Mouse (Mus musculus) left cerebral cortex, postnatal 14 days (tissue): ENCODE results near the gene Akr1c6. TPM values are rescaled to one million over a fixed set of nuclear protein-coding genes. Genes with fewer than 3 reads are reported as not detected.
"Not testable (repeated sequence)": the region's sequence is repeated elsewhere in the genome, so short reads cannot be mapped to it uniquely, and the experiment has no call there.

Experiments used
- DNase-seq, 2 experiments: peaks; one replicate each; pipeline ENCODE4 v3.0.0; 2021 to 2022; ENCODE audit warnings: low spot score in 2 of 2, mixed read lengths in 1 of 2
- intact Hi-C: fragments of 180-260 bp; cut with DNase I; formaldehyde crosslinking; loops from one replicate; pipeline ENCODE4 v1.15.1; 2025
- long read RNA-seq, 2 experiments: library from polyadenylated mRNA; stranded (forward); transcript quantifications; one replicate each; pipeline ENCODE4 v2.0.0; 2021
- total RNA-seq, 2 experiments: library from RNA; stranded (reverse); gene quantifications; 2 replicates each; pipeline ENCODE4 v1.2.3; 2021

Gene Akr1c6
- total RNA-seq: not detected
- long read RNA-seq, experiment 1: 0 reads
- long read RNA-seq, experiment 2: 0 reads

DNA sequence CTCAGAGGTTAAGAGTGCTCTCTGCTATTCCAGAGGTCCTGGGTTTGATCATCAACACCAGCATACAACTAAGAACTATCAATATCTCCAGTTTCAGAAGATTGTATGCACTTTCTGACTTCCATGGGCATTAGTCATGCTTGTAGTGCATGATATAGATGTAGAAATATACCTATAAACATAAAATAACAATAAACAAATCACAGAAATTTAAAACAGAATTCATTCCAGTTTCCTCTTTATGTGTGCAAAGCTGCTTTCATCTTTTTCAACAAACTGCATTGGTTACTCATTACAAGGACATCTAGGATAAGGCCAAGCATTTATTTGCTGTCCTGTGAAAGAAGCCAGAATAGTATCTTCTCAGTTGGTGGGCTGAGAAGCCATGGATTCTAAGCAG lies at the start of gene Akr1c6:
Gene Akr1c6, plus strand, starts transcription at position 301 of the 400 bp plus-strand sequence.
- intact Hi-C loops: no loop called here

DNA sequence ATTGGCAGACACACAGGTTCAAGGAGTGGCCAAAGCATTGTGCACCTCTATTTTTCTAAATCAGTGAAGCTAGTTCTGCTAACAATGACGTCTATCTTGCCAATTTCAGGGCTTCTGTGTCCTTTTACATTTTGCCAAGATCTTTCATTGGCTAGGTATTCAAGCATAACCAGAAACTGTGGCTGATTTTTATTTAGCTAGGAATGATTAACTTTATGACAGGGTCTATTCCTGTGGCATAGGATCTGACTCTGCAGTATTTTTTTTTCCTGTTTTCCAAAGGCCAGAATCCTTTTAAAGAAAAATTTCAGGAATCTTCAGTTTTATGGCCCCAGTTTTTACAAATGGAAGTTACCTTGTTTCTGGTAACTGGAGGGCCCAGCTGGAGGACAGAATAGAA lies 49.2 kb upstream of the Akr1c6 start:
- intact Hi-C loops: no loop called here
- no peak for DNase-seq

More for the DNA sequence above, at the start of gene Akr1c6:
- DNase-seq: no peak

DNA sequence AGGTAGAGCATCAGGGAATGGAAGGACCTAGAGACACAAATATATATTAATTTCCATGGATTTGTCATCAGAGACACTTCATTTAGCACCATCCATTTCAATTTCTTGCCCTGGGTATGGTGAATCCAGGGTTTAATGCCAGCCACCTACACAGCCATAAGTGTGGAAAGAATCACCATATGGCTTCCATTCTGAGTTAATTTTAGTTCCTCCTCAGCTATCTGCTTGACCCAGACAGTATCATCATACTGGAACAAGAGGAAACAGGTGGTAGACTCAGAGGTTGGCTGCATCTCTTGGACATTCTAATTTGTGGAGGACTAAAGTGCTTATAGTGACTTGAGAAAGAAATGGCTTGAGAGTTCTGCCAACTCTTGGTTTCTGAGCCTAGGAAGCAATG lies 48.6 kb upstream of the Akr1c6 start:
- intact Hi-C loops: no loop called here
- no peak for DNase-seq

DNA sequence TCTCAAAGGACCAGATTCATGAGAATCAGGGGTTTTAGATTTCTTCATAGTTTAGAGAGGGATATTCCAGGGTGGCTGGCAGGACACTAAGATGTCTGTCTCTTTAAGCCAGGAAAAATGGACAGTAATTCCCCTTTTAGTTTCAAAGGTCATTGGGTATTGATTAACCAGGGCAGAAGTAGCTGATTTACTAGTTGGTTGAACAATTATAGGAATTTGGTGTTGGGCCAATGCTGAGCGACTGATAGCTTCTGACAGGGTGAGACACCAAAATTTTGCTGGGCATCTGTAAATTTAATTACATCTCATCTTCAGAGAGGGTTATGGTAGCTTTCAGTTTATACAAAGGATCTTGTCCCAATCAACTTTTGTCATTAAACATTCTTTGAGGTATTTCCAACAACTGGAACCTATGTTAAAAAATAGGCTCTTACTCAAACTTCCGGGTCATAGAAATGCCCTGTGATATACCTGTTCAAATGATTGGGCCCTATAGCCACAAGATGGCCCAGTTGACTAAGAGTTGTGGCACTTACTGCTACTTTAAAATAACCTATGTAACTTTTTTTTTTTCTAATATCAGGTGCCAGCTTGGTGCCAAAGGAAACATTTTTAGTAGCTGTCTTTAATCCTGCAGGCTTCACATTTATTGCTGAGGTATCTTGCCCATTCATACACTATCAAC lies 45.2 kb upstream of the Akr1c6 start:
- DNase-seq: no peak
- intact Hi-C loops: no loop called here

DNA sequence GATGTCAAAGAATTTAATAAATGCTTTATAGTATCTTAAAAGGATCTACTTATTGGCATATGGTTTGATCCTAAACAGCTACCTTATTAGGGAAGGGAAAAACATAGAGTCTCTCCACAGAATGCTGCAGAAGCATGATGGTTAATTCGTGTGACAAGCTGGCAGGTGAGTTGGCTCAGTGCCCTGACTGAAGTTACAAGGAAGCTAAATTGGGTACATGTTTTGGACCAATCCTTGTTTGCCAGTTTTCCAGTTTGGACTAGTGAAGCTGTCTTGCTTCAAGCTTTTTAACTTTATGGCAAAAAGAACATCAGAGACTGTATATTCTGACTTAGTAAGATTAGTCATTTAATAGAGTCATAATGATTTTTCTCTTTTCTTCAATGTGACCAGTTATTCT lies 33.7 kb upstream of the Akr1c6 start:
- DNase-seq, intact Hi-C loops: not testable (repeated sequence)

DNA sequence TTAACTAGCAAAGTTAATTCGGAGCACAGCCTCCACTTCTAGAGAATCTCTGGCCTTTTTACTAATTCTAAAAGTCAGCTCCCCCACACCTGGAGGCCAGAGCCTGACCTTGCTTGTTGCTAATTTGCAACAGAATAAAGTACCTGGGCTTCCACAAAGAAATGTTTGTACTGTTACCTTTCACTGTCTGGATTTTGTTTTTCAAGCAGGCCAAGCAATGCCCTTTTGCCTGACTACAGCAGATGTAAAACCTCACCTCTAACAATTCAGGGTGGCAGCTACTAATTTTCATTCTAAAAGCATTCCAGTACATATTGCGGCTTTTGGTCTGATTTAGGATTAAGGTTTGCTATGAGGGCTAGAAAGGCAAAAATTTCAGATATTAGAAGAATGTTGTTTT lies 33.3 kb upstream of the Akr1c6 start:
- DNase-seq: no peak
- intact Hi-C loops: no loop called here

DNA sequence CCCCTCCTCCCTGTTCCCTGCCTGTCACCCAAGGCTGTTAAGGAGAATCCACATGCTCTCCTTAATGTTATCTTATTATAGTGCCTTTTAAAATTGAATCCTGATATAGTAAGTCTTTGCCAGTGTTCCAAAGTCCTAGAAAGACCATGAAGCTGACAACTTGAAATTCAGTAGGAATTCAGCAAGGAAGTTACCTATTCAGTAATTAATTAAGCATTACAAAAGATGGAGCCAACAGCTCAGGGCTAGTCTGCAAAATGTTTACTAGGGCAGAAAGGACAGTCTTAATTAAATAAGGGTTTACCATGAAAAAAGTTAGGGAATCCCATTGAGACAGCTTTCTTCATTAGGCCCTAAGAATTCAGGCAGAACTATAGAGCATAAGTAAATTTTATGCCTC lies 31.9 kb upstream of the Akr1c6 start:
- intact Hi-C loops: no loop called here
- DNase-seq: no peak

DNA sequence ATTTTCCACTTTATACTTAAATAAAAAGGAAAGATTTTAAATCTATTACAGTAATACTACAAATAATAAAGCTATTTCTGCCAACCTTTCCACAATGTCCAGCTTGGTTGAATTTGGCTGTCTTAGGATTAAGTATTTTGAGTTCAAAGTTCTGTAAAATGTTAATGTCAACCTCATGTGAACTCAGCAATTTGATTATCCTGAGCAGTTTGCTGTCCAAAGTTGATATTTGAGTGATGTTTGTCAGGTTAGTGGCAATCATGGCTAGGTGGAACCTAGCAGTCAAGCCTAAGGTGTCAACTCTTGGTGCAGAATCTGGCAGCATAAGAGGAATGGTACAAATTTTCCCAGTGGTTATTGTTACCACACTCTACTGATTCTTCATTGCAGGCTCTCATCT lies 29.4 kb upstream of the Akr1c6 start:
- intact Hi-C loops: no loop called here

DNA sequence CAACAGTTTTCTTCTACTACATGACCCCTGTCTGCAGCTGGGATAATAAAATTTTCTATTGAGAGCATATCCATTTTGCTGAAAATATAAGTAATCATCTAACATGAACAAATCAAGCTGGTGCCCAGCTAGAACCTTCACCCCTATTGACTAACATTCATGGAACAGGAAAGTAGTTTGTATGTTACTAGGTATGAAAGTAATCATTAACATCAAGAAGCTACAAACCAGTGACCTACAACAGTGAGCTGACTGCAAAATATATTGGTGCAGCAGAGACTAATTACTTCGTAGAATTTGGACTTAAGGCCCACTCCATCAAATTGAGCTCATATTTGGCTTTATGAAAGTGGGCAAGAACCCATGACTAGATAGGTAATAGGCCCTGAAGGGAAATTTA lies 27.3 kb upstream of the Akr1c6 start:
- DNase-seq: no peak
- intact Hi-C loops: no loop called here

More for the DNA sequence above, 29.4 kb upstream of the Akr1c6 start:
- no peak for DNase-seq

DNA sequence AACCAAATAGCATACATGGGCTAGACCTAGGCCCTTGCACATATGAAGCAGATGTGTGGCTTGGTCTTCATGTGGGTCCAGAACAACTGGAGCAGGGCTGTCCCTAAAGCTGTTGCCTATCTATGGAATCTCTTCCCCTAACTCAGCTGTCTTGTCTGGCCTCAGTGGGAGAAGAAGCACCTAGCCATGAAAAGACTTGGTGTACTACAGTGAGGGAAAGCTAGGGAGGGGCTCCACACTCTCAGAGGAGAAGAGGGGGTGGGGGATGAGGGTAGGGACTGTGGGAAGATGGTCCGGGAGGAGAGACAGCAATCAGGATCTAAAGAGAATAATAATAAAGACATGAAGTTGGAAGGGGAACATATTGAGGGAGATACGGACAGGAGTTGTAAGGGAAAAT lies 5.5 kb upstream of the Akr1c6 start:
- intact Hi-C loops: no loop called here
- no peak for DNase-seq

DNA sequence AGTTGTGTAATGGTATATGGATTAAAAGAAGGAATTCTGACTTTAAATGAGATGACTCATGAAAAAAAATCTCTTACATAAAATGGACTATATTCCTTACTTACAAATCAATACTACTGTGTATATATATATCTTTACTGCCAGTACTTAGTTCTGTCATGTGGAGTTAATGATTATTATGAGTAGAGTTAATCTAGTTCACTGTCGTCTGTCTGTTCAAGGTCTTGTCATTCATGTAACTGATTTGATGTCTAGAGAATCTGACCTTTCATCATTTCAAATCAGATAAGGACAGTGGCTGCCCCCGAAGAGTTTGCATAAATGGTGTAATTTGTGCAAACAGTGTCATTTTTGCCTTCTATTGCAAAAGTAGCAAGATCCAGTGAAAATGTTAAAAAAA lies 5.1 kb upstream of the Akr1c6 start:
- no peak for DNase-seq
- intact Hi-C loops: no loop called here

DNA sequence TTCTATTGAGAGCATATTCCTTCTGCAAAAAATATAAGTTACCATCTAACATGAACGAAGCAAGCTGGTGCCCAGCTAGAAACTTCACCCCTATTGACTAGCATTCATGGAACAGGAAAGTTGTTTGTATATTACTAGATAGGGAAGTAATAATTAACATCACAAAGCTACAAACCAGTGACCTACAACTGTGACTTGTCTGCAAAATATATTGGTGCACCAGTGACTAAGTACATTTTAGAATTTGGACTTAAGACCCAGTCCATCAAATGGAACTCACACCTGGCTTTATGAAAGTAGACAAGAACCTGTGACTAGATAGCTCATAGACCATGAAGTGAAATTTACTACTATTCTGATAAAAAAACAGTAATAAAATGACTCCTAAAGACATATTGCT lies 3.0 kb upstream of the Akr1c6 start:
- intact Hi-C loops: no loop called here
- no peak for DNase-seq

DNA sequence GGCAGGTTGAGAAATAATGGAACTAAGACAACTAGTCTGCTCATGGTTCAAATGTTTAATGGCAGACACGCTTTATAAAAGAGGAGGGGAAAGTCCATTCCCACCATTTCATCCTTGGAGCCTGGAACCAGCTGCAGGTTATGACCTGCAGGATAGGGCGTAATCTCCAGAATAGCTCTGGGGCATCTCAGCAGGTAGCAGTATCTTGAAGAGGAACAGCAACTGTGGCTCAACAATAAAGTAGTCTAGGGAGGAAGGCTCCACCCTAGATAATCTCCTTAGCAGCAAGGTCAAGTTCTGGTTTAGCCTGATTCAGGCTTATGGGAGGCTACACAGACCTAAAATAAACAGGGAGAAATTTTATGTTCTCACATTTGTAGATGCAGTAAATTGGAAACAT lies 31.5 kb downstream of the Akr1c6 start:
- intact Hi-C loops: no loop called here
- DNase-seq: no peak

DNA sequence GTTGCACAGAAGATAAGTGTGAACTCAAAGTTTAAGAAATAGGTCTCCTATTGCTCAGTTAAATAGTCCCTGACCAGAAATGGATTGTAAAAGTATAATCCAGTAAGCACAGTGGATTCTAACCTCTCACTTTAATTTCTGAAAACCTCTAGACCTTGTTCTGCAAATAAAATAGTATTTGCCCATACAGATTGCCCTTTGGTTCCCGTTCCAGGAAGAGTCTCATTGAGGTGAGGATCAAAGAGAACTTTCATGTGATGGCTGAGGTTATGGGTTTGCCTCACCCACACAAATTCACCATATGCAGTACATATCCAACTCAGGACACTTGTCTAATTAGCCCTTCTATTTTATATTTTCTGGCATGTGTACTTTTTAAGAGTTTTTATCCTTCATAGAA lies 33.8 kb downstream of the Akr1c6 start:
- intact Hi-C loops: no loop called here

More for the DNA sequence above, 33.8 kb downstream of the Akr1c6 start:
- DNase-seq: no peak

Other genes with a start within 250 kb of the Akr1c6 start
- gene Akr1c13, start 243.2 kb upstream of the Akr1c6 start, total RNA-seq: under 1 TPM in 1 of 2 experiments, not detected in 1; 0.99 TPM
- not detected for gene Akr1c19, start 205.6 kb upstream of the Akr1c6 start, total RNA-seq
- not detected for gene Akr1c12, start 154.9 kb upstream of the Akr1c6 start, total RNA-seq
- gene Akr1c20, start 89.0 kb downstream of the Akr1c6 start, total RNA-seq: not detected
- not detected for gene Akr1c21, start 139.8 kb downstream of the Akr1c6 start, total RNA-seq
- gene Akr1e1, start 174.9 kb downstream of the Akr1c6 start, total RNA-seq: 10 to 100 TPM; 17.8 to 19.9 TPM